ENCODE assay signal across 9 mouse cellular contexts in the genomic region with DNA sequence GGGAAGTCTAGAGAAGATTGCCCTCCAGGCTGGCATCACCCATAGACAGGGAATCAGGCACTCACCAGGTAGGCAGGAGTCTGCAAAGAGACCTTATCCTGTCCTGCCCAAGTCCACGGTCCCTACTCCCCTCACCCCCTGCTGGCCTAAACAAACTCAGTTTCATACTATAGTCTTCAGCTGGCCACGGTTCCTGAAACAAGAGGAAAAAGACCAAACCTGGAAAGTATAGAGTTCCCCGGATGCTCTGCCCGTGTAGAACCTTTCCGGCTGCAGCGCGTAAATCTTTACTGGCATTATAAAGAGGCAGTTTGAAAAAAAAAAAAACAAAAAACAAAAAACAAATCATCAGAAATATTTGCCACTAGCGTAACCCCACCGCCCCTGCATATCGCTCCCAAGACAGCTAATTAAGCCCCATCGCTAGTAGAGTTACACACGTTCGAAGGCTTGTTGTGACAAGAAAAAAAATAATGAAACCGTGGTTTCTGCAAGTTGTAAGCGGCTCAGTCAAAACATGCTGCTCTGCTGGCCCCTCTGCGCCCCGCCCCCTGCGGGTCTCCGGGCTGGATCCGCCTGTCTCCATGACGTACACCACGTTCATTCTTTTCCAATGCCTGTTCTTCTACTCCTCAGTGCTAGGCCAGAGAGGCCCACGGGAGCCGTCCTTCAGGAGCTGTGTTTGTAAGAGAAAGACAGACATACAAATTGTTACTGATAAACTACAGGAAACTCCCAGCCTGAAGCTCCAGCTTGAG. TPM values are rescaled to one million over a fixed set of nuclear protein-coding genes. Genes with fewer than 3 reads are reported as not detected.
DNase-seq lines count a peak whose midpoint lies in the region; ATAC-seq and TF ChIP-seq lines count a peak whose summit lies in the region.
"Had no signal": no experiment of that assay in that cellular context is flagged by ENCODE, and none has a peak within 500 bp of the region (broad histone marks: within the 10 kb centered on the region; RNA-seq: fewer than 3 reads in every experiment).

No protein-coding gene starts in this region.

- peaks cover 19% of the 10 kb centered on the region for H3K4me1 ChIP-seq in kidney, embryonic 15.5 days
- H3K4me1 ChIP-seq in kidney, adult 2 months (ENCODE audit: control insufficient read depth, insufficient read depth, low read length) = peaks cover 15% of the 10 kb centered on the region
- peaks cover 26% of the 10 kb centered on the region for H3K4me1 ChIP-seq in forebrain, embryonic 10.5 days
- peaks cover 9% of the 10 kb centered on the region for H3K4me1 ChIP-seq in intestine, embryonic 16.5 days (ENCODE audit: control insufficient read depth, insufficient read depth, low read length)
- 0 out of 2 replicates have a peak, but pooled peaks cover 6% of the 10 kb centered on the region for H3K4me1 ChIP-seq in neural tube, embryonic 11.5 days (ENCODE audit: control insufficient read depth, insufficient read depth, low read length)

- TF ChIP-seq POLR2A in kidney, adult 2 months (IDR thresholded peaks at IDR 0.05; ENCODE audit: low read depth, low read length) = no peak

- no peak overlapping the region for H3K27ac ChIP-seq in kidney, embryonic 15.5 days
- no peak overlapping the region for H3K27ac ChIP-seq in kidney, adult 2 months (ENCODE audit: insufficient read depth, low read depth, low read length)
- H3K27ac ChIP-seq in forebrain, embryonic 10.5 days = peak overlapping the region; percentile 72
- no peak overlapping the region for H3K27ac ChIP-seq in intestine, embryonic 16.5 days (ENCODE audit: low read length)
- H3K27ac ChIP-seq in neural tube, embryonic 11.5 days (ENCODE audit: low read depth, low read length) = no peak overlapping the region

- H3K27me3 ChIP-seq in kidney, embryonic 15.5 days = no peaks in the 10 kb centered on the region
- H3K27me3 ChIP-seq in kidney, adult 2 months (replicated peaks; ENCODE audit: control insufficient read depth, insufficient read depth, low read length) = no peaks in the 10 kb centered on the region
- no peaks in the 10 kb centered on the region for H3K27me3 ChIP-seq in forebrain, embryonic 10.5 days (ENCODE audit: poor library complexity, severe bottlenecking)
- no peaks in the 10 kb centered on the region for H3K27me3 ChIP-seq in intestine, embryonic 16.5 days (replicated peaks; ENCODE audit: control insufficient read depth, insufficient read depth, low read length)
- H3K27me3 ChIP-seq in neural tube, embryonic 11.5 days (ENCODE audit: control insufficient read depth, insufficient read depth, low read length) = no peaks in the 10 kb centered on the region
- H3K27me3 ChIP-seq: Patski had no signal

- H3K4me2 ChIP-seq in kidney, embryonic 15.5 days = peak overlapping the region; percentile 55
- 0 out of 2 replicates have a peak overlapping the region, but pooled peaks have one; percentile 18 for H3K4me2 ChIP-seq in intestine, embryonic 16.5 days (ENCODE audit: low read depth, low read length)
- H3K4me2 ChIP-seq in neural tube, embryonic 11.5 days (ENCODE audit: low read depth) = 0 out of 2 replicates have a peak overlapping the region, but pooled peaks have one; percentile 3

- H3K9me3 ChIP-seq in kidney, embryonic 15.5 days (replicated peaks) = no peaks in the 10 kb centered on the region
- H3K9me3 ChIP-seq in forebrain, embryonic 10.5 days = no peaks in the 10 kb centered on the region
- no peaks in the 10 kb centered on the region for H3K9me3 ChIP-seq in intestine, embryonic 16.5 days (ENCODE audit: control insufficient read depth, low read length)
- H3K9me3 ChIP-seq in neural tube, embryonic 11.5 days (ENCODE audit: control insufficient read depth, low read length) = no peaks in the 10 kb centered on the region

- WGBS in kidney, embryonic 15.5 days = 18% methylated on average over 24 of the region's 24 CpGs
- WGBS in kidney, adult 2 months = 31% methylated on average over 24 of the region's 24 CpGs
- 36% methylated on average over 24 of the region's 24 CpGs for WGBS in forebrain, embryonic 10.5 days
- WGBS in intestine, embryonic 16.5 days = 26% methylated on average over 24 of the region's 24 CpGs
- WGBS in neural tube, embryonic 11.5 days = 28% methylated on average over 24 of the region's 24 CpGs

- 0 out of 2 replicates have a peak overlapping the region, but pooled peaks have one; percentile 29 for H3K9ac ChIP-seq in kidney, embryonic 15.5 days
- H3K9ac ChIP-seq in intestine, embryonic 16.5 days (ENCODE audit: low read depth, low read length) = no peak overlapping the region
- H3K9ac ChIP-seq in neural tube, embryonic 11.5 days (ENCODE audit: low read length) = no peak overlapping the region

- no peak for DNase-seq in kidney, adult 2 months
- DNase-seq in forebrain, embryonic 10.5 days (ENCODE audit: extremely low spot score, low spot score) = peak; percentile 29
- DNase-seq in neural tube, embryonic 11.5 days (ENCODE audit: low spot score) = peak; percentile 57
- no peak for DNase-seq in left cerebral cortex, adult 9 months (ENCODE audit: low spot score in 2 of 2)
- DNase-seq in left cerebral cortex, postnatal 36 days (ENCODE audit: low spot score in 2 of 2) = no peak
- no peak for DNase-seq in urinary bladder, postnatal 10 days (ENCODE audit: low spot score)

- no peak for TF ChIP-seq CTCF in kidney, adult 2 months (conservative IDR thresholded peaks at IDR 0.05; ENCODE audit: insufficient read depth, insufficient read length, low read depth, low read length)

- no peak for ATAC-seq in kidney, embryonic 15.5 days (replicated peaks; ENCODE audit: low FRiP score)
- ATAC-seq in intestine, embryonic 16.5 days = no peak
- no peak for ATAC-seq in neural tube, embryonic 11.5 days (ENCODE audit: insufficient read depth, low FRiP score, low TSS enrichment)
- ATAC-seq: Patski had no signal

- peak overlapping the region; percentile 28 for H3K4me3 ChIP-seq in kidney, embryonic 15.5 days (replicated peaks)
- H3K4me3 ChIP-seq in kidney, adult 2 months (ENCODE audit: insufficient read depth, low read depth, low read length) = no peak overlapping the region
- H3K4me3 ChIP-seq in forebrain, embryonic 10.5 days = peak overlapping the region; percentile 30
- H3K4me3 ChIP-seq in intestine, embryonic 16.5 days (ENCODE audit: low read length) = no peak overlapping the region
- no peak overlapping the region for H3K4me3 ChIP-seq in neural tube, embryonic 11.5 days (ENCODE audit: low read depth, low read length)

- no peaks in the 10 kb centered on the region for H3K36me3 ChIP-seq in kidney, embryonic 15.5 days
- H3K36me3 ChIP-seq in kidney, adult 2 months (ENCODE audit: control insufficient read depth, insufficient read depth, low read length) = no peaks in the 10 kb centered on the region
- no peaks in the 10 kb centered on the region for H3K36me3 ChIP-seq in forebrain, embryonic 10.5 days (replicated peaks)
- H3K36me3 ChIP-seq in intestine, embryonic 16.5 days (ENCODE audit: control insufficient read depth, insufficient read depth, low read length) = no peaks in the 10 kb centered on the region
- no peaks in the 10 kb centered on the region for H3K36me3 ChIP-seq in neural tube, embryonic 11.5 days (ENCODE audit: control insufficient read depth, insufficient read depth, low read length)

- intact Hi-C loops in left cerebral cortex, postnatal 36 days (cut with DNase I) = no loop called here

RNA-seq across cellular contexts. Expression of gene Bsn, which starts 6.9 kb away (rescaled TPM):
- 0.75 and 0.77 TPM in 2 replicates for polyA plus RNA-seq in kidney, embryonic 15.5 days (2015; fragmentation: Nextera tagmentation; extraction: Ambion mirVana)
- 0.15 and 0.17 TPM in 2 replicates for polyA plus RNA-seq in kidney, adult 2 months (2012; rRNA removed)
- 0.82 and 1.2 TPM in 2 replicates for polyA plus RNA-seq in forebrain, embryonic 10.5 days (2016; fragmentation: Nextera tagmentation; extraction: Ambion mirVana)
- 5.4 TPM in 2 replicates for polyA plus RNA-seq in intestine, embryonic 16.5 days (2015; fragmentation: Nextera tagmentation; extraction: Ambion mirVana)
- 3.0 and 4.3 TPM in 2 replicates for polyA plus RNA-seq in neural tube, embryonic 11.5 days (2014; fragmentation: Nextera tagmentation; extraction: Ambion mirVana)
- 100 to 1,000 TPM; 269 to 307 TPM for total RNA-seq in left cerebral cortex, postnatal 36 days (2021)

Comparison
In these comparisons a context has a peak if more than half of its experiments do, and no peak if none do; other contexts are left out.
1. H3K4me3 ChIP-seq: peak in kidney, embryonic 15.5 days (single experiment) and forebrain, embryonic 10.5 days (single experiment); none in kidney, adult 2 months (single experiment), intestine, embryonic 16.5 days (single experiment) and neural tube, embryonic 11.5 days (single experiment).
2. H3K4me2 ChIP-seq: peak in every context shown above with its lines; median percentile 55 in kidney, embryonic 15.5 days; 18 in intestine, embryonic 16.5 days; 3 in neural tube, embryonic 11.5 days.
3. DNase-seq: peak in forebrain, embryonic 10.5 days (single experiment) and neural tube, embryonic 11.5 days (single experiment); none in kidney, adult 2 months (single experiment), left cerebral cortex, adult 9 months (0 of 2), left cerebral cortex, postnatal 36 days (0 of 2) and urinary bladder, postnatal 10 days (single experiment).